Mouse (Mus musculus): ENCODE data around the gene Fbxo46. TPM values are rescaled to one million over a fixed set of nuclear protein-coding genes. Genes with fewer than 3 reads are reported as not detected.

Fbxo46 gene
- polyA plus RNA-seq, 1 experiment from 2014 or later, result 8.0 TPM

DNA sequence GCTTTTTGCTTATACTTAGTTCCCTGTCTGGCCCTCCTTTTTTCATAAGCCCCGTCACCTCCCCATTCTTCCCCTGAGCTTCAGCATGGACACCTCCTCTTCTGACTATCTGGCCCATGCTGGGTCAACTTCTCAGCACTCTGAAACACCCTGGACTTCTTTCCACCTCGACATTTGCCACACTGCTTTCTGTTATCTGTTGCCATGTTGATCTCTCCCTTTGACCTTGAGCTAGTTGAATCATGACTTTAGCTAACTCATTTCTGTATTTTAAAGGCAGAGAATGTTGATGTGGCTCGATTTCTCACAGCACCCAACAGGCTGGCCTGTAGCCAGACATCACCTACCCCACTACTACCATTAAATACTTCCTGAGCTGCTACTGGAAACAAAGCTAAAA lies 12.2 kb upstream of the Fbxo46 start:
- Histone ChIP-seq H3K4me1 (peaks cover 10% of the 10 kb centered on the region), H3K4me2 (no peak overlapping the region), H3K27me3 (replicated peaks) (no peaks in the 10 kb centered on the region), H3K9me3 (no peaks in the 10 kb centered on the region), H3K4me3 (no peak overlapping the region), H3K27ac (replicated peaks) (0 out of 2 replicates have a peak overlapping the region, but pooled peaks have one; percentile 24), H3K9ac (0 out of 2 replicates have a peak overlapping the region, but pooled peaks have one; percentile 47), H3K36me3 (0 out of 2 replicates have a peak, but pooled peaks cover under 1% of the 10 kb centered on the region)
- no peak for ATAC-seq (ENCODE audit: extremely low read depth, insufficient number of reproducible peaks, low FRiP score, low TSS enrichment)
- 21% methylated on average over 3 of the region's 3 CpGs for WGBS

DNA sequence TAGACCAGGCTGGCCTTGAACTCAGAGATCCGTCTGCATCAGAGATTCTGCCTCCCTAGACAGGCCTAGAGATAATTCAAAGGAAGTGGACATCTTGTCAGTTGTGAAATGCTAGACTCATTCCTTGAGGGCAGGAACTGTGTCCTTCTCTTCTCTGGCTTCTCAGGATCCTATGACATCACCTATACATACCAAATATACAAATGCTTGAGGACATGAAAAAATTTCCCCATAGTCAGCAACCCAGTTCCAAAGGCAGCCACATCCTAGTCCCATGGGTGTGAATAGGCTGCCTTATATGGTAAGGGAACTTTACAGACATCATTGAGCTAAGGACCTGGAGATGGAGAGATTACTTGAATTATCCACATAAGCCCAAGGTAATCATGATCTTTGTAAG lies 10.1 kb upstream of the Fbxo46 start:
- no peak overlapping the region for H3K4me2 ChIP-seq
- H3K9me3 ChIP-seq, result no peaks in the 10 kb centered on the region
- H3K4me3 ChIP-seq, result no peak overlapping the region
- H3K9ac ChIP-seq, result no peak overlapping the region
- H3K27ac ChIP-seq (replicated peaks), result no peak overlapping the region
- no peaks in the 10 kb centered on the region for H3K27me3 ChIP-seq (replicated peaks)
- WGBS, result 79% methylated on average over 1 of the region's 1 CpGs
- H3K4me1 ChIP-seq, result peaks cover 10% of the 10 kb centered on the region
- H3K36me3 ChIP-seq, result no peaks in the 10 kb centered on the region
- no peak for ATAC-seq (ENCODE audit: extremely low read depth, insufficient number of reproducible peaks, low FRiP score, low TSS enrichment)

DNA sequence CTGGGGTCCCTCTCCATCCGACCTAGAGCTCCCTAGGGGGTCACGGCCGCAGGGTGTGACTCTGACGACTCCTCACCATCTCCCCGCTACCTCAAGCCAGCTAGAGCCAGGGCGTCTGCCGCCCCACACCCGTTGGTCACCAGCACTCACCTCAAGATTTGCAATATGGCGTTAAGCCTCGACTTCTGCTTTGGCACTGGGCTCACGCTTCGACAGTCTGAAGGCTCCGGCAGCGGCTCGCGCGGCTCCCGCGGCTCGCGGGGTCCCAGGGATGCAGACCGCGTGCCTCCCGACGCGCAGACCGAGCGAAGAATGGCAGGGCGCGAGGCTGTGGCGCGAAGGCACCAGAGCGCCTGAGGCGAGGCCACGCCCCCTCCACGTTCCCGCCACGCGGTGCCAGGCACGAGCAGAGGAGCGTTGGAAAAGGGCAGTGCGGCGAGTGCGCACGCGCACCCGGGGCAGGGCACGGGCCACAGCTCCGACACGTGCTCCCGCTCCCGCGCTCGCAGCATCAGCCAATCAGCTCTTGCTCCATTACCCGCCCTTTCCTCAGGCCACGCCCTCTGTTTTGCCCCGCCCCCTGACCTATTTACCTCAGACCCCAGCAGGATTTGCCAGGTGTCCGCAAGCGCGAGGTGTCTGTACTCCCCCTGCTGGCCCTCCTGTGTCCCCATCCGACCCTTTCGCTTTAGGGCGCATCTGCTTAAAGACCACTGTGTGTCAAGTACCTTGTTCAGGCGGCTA lies 1.5 kb upstream of the Fbxo46 start, which contains the start of gene Gm4969:
Gm4969 (minus strand) TSS at position 341 of the 744 bp plus-strand sequence.
- WGBS, result 19% methylated on average over 61 of the region's 64 CpGs
- H3K27ac ChIP-seq (replicated peaks), result no peak within 1 kb of the TSS

DNA sequence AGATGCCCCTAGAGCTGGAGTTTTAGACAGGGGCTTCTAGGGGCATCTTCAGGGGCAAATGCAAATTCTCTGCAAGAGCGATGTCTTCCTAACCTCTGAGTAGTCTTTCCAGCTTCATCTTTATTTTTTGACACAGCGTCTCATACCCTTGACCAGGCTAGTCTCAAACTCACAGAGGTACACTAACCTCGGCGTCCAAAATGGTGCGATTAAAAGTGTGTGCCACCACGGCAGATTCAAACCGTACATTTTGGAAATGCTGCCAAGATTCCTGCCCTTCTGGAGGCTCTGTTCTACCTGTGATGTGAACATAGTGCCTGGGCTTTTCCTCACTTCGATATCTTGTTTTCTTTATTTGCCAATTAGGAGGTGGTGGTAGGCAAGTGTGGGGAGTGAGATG lies 576 bp upstream of the Fbxo46 start:
- no peak for ATAC-seq (ENCODE audit: extremely low read depth, insufficient number of reproducible peaks, low FRiP score, low TSS enrichment)
- Histone ChIP-seq H3K9me3 (no peaks in the 10 kb centered on the region; the same call in 1 of the 2 replicates), H3K36me3 (0 out of 2 replicates have a peak, but pooled peaks cover 1% of the 10 kb centered on the region), H3K27ac (replicated peaks) (no peak overlapping the region), H3K4me3 (no peak overlapping the region), H3K4me2 (peak overlapping the region; percentile 94), H3K27me3 (replicated peaks) (peaks cover 6% of the 10 kb centered on the region; the same call in 1 of the 2 replicates), H3K4me1 (peaks cover 20% of the 10 kb centered on the region), H3K9ac (no peak overlapping the region)
- 88% methylated on average over 8 of the region's 8 CpGs for WGBS

More for the DNA sequence above, 1.5 kb upstream of the Fbxo46 start, which contains the start of gene Gm4969:
- H3K27me3 ChIP-seq (replicated peaks), result peaks cover 6% of the 10 kb centered on the region; the same call in 1 of the 2 replicates
- H3K4me3 ChIP-seq, result peak within 1 kb of the TSS; percentile 36
- no peaks in the 10 kb centered on the region; the same call in 1 of the 2 replicates for H3K9me3 ChIP-seq
- peaks cover 20% of the 10 kb centered on the region for H3K4me1 ChIP-seq
- H3K4me2 ChIP-seq, result peak within 1 kb of the TSS; percentile 94
- ATAC-seq (ENCODE audit: extremely low read depth, insufficient number of reproducible peaks, low FRiP score, low TSS enrichment), result 0 out of 2 replicates have a peak, but pooled peaks have one; percentile 29
- H3K36me3 ChIP-seq, result no peaks in the 10 kb centered on the region
- H3K9ac ChIP-seq, result no peak within 1 kb of the TSS

DNA sequence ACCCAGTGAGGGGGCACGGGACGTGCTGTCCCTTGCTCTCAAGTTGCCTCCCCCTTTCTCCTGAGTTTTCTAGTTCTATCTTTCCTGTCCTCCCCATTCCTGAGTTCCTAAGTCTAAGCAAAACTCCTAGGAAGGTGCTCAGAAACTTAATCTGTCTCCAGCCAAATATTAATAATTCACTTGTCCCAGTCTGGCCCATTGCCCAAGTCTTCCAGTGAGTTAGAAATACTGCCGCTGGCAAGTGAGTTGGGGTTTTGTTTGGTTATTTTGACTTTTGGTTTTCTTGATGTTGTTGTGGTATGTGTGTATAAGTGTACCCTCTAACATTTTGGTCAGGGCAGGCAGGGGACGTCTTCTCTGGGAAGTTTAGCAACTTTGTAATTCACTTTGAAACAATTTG lies 2.0 kb downstream of the Fbxo46 start:
- Histone ChIP-seq H3K27me3 (replicated peaks) (peaks cover 6% of the 10 kb centered on the region; the same call in 1 of the 2 replicates), H3K4me2 (no peak overlapping the region; the same call in 1 of the 2 replicates), H3K9me3 (no peaks in the 10 kb centered on the region; the same call in 1 of the 2 replicates), H3K4me3 (no peak overlapping the region), H3K4me1 (peaks cover 20% of the 10 kb centered on the region), H3K27ac (replicated peaks) (no peak overlapping the region), H3K9ac (no peak overlapping the region), H3K36me3 (peaks cover 16% of the 10 kb centered on the region)
- WGBS, result 90% methylated on average over 4 of the region's 4 CpGs
- ATAC-seq (ENCODE audit: extremely low read depth, insufficient number of reproducible peaks, low FRiP score, low TSS enrichment), result no peak

DNA sequence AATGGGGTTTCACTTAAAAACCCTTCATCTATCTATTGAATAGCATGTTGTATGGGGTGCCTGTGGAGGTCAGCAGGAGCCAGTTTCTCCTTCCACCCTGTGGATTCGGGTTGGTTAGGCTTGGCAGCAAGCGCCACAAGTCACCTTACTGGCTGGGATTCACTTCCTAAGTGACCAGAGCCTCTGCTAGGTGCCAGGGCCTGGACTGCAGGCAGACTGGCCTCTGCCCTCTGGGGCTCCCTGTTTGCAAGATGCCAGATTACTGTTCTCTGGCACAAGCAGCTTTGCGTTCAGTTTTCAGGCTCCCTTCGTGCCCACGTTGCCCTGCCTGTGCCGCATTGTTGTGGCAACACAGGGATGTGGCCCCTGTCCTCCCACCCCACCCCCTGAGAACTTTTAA lies 5.1 kb downstream of the Fbxo46 start:
- Histone ChIP-seq H3K4me1 (peaks cover 13% of the 10 kb centered on the region), H3K4me3 (no peak overlapping the region), H3K4me2 (no peak overlapping the region), H3K9ac (peak overlapping the region; percentile 40; the same call in 1 of the 2 replicates), H3K9me3 (no peaks in the 10 kb centered on the region), H3K36me3 (peaks cover 32% of the 10 kb centered on the region), H3K27ac (replicated peaks) (no peak overlapping the region), H3K27me3 (replicated peaks) (no peaks in the 10 kb centered on the region)
- no peak for ATAC-seq (ENCODE audit: extremely low read depth, insufficient number of reproducible peaks, low FRiP score, low TSS enrichment)
- 82% methylated on average over 6 of the region's 6 CpGs for WGBS

DNA sequence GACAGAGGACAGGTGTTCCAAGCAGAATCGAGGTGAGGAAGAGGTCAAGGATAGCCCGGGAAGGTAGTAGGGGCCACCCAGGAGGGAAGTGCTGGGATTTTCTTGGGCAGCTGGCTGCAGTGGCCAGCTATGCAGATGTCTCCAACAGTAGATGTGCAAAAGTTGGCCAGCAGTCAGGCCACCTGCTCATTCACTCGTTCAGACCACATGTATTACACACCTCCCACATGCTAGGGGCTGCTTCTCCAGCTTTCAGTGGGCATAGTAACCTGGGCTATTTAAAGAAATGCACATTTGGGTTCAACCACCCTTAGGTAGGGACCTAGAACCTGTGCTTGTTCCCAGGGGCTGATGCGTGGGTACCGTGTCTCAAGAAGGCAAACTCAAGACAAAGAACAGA lies 8.1 kb downstream of the Fbxo46 start:
- H3K4me3 ChIP-seq, result no peak overlapping the region
- no peak overlapping the region for H3K4me2 ChIP-seq
- H3K9ac ChIP-seq, result peak overlapping the region; percentile 33; the same call in 1 of the 2 replicates
- WGBS, result 88% methylated on average over 5 of the region's 5 CpGs
- H3K9me3 ChIP-seq, result no peaks in the 10 kb centered on the region
- peaks cover 21% of the 10 kb centered on the region for H3K4me1 ChIP-seq
- peaks cover 35% of the 10 kb centered on the region for H3K36me3 ChIP-seq
- no peak overlapping the region for H3K27ac ChIP-seq (replicated peaks)
- no peak for ATAC-seq (ENCODE audit: extremely low read depth, insufficient number of reproducible peaks, low FRiP score, low TSS enrichment)
- no peaks in the 10 kb centered on the region for H3K27me3 ChIP-seq (replicated peaks)

DNA sequence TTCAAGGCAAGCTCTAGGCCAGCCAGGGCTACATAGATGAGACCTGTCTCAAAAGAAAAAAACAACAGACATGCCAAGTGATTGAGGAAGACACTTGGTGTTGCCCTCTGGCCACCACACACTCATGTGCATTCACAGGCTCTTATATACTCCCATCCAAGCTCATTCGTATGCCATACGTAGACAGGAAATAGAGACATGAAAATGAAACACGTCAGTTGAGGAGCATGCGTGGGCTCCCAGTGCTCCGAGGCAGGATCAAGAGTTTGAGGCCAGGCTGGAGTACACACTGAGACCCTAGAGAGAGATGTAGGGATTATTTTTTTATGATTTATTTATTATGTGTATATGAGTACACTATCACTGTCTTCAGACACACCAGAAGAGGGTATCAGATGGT lies 9.7 kb downstream of the Fbxo46 start:
- no peaks in the 10 kb centered on the region for H3K9me3 ChIP-seq

DNA sequence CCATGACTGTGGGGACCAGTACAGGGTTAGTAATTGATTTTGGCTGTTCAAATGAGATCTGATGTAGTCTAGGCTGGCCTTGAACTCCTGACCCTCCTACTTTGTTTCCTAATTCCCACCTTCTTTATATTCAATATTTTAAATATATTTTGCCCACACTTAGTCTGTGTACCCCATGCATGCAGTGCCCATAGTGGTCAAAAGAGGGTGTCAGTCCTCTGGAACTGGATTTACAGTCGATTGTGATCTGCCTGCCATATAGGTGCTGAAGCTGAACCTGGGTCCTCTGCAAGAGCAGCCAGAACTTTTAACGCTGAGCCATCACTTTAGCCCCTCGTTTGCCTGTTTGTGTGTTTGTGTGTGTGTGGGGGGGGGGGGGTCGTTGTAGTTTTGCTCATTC lies 11.0 kb downstream of the Fbxo46 start:
- peak overlapping the region; percentile 60 for H3K4me3 ChIP-seq
- H3K4me1 ChIP-seq, result peaks cover 22% of the 10 kb centered on the region
- peak overlapping the region; percentile 90 for H3K27ac ChIP-seq (replicated peaks)
- H3K9me3 ChIP-seq, result no peaks in the 10 kb centered on the region
- no peaks in the 10 kb centered on the region for H3K27me3 ChIP-seq (replicated peaks)
- 28% methylated on average over 4 of the region's 4 CpGs for WGBS
- no peak for ATAC-seq (ENCODE audit: extremely low read depth, insufficient number of reproducible peaks, low FRiP score, low TSS enrichment)
- H3K4me2 ChIP-seq, result peak overlapping the region; percentile 81
- peak overlapping the region; percentile 75 for H3K9ac ChIP-seq
- peaks cover 46% of the 10 kb centered on the region for H3K36me3 ChIP-seq

More for the DNA sequence above, 9.7 kb downstream of the Fbxo46 start:
- Histone ChIP-seq H3K4me3 (no peak overlapping the region), H3K9ac (no peak overlapping the region), H3K36me3 (peaks cover 39% of the 10 kb centered on the region), H3K27ac (replicated peaks) (no peak overlapping the region), H3K27me3 (replicated peaks) (no peaks in the 10 kb centered on the region), H3K4me2 (no peak overlapping the region), H3K4me1 (peaks cover 22% of the 10 kb centered on the region)
- 89% methylated on average over 5 of the region's 5 CpGs for WGBS
- no peak for ATAC-seq (ENCODE audit: extremely low read depth, insufficient number of reproducible peaks, low FRiP score, low TSS enrichment)

DNA sequence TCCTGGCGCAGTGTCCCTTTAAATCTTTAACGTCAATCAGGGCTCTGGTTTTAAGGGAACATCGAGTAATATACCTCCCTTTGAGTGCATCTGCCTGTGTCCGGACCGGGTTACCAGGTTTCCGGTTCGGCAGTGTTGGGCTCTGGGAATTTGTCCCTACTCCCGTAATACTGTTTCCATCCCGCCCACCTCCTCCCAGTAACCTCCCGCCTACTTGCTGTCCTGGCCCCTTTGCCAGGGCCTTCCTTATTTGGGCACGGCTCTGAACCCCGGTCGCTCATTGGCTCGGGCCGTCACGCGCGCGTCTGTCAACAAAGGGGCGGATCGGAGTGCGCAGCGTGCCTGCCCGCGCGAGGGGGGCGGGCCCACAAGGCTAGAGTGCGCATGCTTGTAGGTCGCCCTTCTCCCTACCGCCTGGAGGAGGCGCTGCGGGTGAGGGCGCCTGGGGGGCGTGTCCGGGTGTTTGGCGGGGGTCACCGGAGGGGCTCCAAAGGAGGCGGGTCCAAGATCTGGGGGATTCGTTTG lies 11.7 kb downstream of the Fbxo46 start:
- WGBS, result under 1% methylated on average over 39 of the region's 39 CpGs
- H3K27me3 ChIP-seq (replicated peaks), result no peaks in the 10 kb centered on the region
- H3K9ac ChIP-seq, result peak overlapping the region; percentile 83
- H3K36me3 ChIP-seq, result peaks cover 47% of the 10 kb centered on the region
- H3K27ac ChIP-seq (replicated peaks), result peak overlapping the region; percentile 90
- ATAC-seq (ENCODE audit: extremely low read depth, insufficient number of reproducible peaks, low FRiP score, low TSS enrichment), result peak; percentile 95
- H3K9me3 ChIP-seq, result no peaks in the 10 kb centered on the region
- H3K4me1 ChIP-seq, result peaks cover 22% of the 10 kb centered on the region
- H3K4me3 ChIP-seq, result peak overlapping the region; percentile 60
- H3K4me2 ChIP-seq, result peak overlapping the region; percentile 81

DNA sequence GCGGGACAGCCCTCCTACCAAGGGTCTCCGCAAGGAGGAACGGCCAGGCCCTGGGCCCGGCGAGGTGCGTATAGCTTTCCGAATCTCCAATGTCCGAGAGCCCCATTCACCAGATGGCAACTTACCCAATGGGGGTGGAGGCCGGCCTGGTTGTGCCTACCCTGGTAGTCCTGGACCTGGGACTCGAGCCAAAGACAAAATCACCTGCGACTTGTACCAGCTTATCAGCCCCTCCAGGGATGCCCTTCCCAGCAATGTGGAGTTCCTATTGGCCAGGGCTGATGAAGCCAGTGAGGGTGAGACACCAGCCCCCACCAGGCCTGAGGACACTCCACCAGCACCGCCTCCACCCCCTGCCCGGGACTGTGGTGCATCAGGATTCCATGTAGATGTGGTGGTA lies 16.5 kb downstream of the Fbxo46 start:
- Histone ChIP-seq H3K27me3 (replicated peaks) (no peaks in the 10 kb centered on the region), H3K27ac (replicated peaks) (no peak overlapping the region), H3K9me3 (no peaks in the 10 kb centered on the region), H3K4me3 (no peak overlapping the region), H3K4me2 (no peak overlapping the region), H3K4me1 (peaks cover 8% of the 10 kb centered on the region), H3K36me3 (peaks cover 74% of the 10 kb centered on the region), H3K9ac (no peak overlapping the region)
- WGBS, result 86% methylated on average over 13 of the region's 13 CpGs
- ATAC-seq (ENCODE audit: extremely low read depth, insufficient number of reproducible peaks, low FRiP score, low TSS enrichment), result no peak

Measured in heart, embryonic 13.5 days (tissue).